Mouse (Mus musculus) bone marrow, adult 2 months (tissue): Measurements from ENCODE around the gene Bcar3.

Experiments
- CTCF ChIP-seq: fragments of 200-500 bp; IDR thresholded peaks from 2 replicates; pipeline ENCODE4 v1.5.1; 2011; ENCODE audit warnings: low read length, control low read depth; ENCODE audit not compliant: control insufficient read depth, insufficient read depth
- POLR2A ChIP-seq: fragments of 200-500 bp; IDR thresholded peaks from 2 replicates; pipeline ENCODE4 v1.6.1; 2011; ENCODE audit warnings: low read depth, mild to moderate bottlenecking, control low read depth, low read length, borderline replicate concordance; ENCODE audit not compliant: control insufficient read depth

DNA sequence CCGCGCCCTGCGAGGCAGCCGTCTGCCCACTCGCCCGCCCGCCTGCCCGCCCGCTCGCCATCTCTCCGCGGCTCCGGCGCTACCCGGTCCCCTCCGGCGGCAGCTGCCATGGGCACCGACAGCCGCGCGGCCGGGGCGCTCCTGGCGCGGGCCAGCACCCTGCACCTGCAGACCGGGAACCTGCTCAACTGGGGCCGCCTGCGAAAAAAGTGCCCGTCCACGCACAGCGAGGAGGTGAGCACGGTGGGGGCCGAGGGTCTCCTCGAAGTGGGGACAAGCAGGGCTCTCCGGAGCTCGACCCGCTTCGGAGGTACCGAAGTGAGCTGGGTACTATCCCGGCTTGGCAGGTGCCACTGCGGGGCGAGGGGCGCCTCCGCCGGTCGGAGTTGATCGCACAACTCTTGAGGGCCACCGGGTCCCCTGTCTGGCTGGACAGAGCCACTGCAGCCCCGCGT, 48.0 kb upstream of the Bcar3 start:
- TF ChIP-seq CTCF = no peak
- no peak for TF ChIP-seq POLR2A
